Mouse (Mus musculus): ENCODE results near the gene Ust. TPM values are rescaled to one million over a fixed set of nuclear protein-coding genes. Genes with fewer than 3 reads are reported as not detected.

Gene Ust
- polyA plus RNA-seq, 1 experiment from 2014 or later = 10.8 TPM

DNA sequence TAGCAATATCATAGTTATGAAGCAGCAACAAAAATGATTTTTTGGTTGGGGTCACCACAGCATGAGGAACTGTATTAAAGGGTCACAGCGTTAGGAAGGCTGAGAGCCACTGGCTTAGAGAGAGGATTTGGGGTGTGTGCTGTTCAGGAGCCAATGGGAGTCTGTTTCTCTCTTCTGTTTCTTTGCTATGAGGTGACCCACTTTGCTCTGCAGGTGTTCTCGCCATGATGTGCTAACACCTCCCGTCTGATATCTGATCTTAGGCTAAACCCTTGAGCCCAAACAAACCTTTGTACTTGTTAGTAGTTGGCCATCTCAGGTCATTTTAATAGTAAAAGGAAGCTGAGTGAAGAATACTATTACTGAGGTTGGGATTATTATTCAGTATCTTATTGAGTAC lies 292.0 kb downstream of the Ust start:
- Histone ChIP-seq H3K36me3 (ENCODE audit: control insufficient read depth, insufficient read depth, low read length) (no peaks in the 10 kb centered on the region), H3K4me1 (ENCODE audit: control insufficient read depth, insufficient read depth, low read length) (peaks cover 5% of the 10 kb centered on the region; the same call in 1 of the 2 replicates), H3K4me3 (ENCODE audit: low read depth, low read length) (no peak overlapping the region), H3K9ac (ENCODE audit: low read depth, low read length) (no peak overlapping the region), H3K9me3 (ENCODE audit: control insufficient read depth, low read length) (no peaks in the 10 kb centered on the region), H3K27me3 (replicated peaks; ENCODE audit: control insufficient read depth, insufficient read depth, low read length) (no peaks in the 10 kb centered on the region), H3K4me2 (ENCODE audit: low read depth, low read length) (no peak overlapping the region), H3K27ac (replicated peaks; ENCODE audit: low read depth, low read length) (no peak overlapping the region)
- ATAC-seq (ENCODE audit: low read depth) (no peak), DNase-seq (ENCODE audit: low spot score) (no peak)
- 67% methylated on average over 3 of the region's 3 CpGs for WGBS

GRCm38 (mm10) chr10:8224641-8225040 lies 294.0 kb downstream of the Ust start:
- DNase-seq (ENCODE audit: low spot score) (no peak), ATAC-seq (ENCODE audit: low read depth) (no peak)
- no peak overlapping the region for H3K4me3 ChIP-seq (ENCODE audit: low read depth, low read length)
- no peaks in the 10 kb centered on the region for H3K27me3 ChIP-seq (replicated peaks; ENCODE audit: control insufficient read depth, insufficient read depth, low read length)
- no peaks in the 10 kb centered on the region for H3K36me3 ChIP-seq (ENCODE audit: control insufficient read depth, insufficient read depth, low read length)
- no peak overlapping the region for H3K27ac ChIP-seq (replicated peaks; ENCODE audit: low read depth, low read length)
- no peak overlapping the region for H3K4me2 ChIP-seq (ENCODE audit: low read depth, low read length)
- peaks cover 5% of the 10 kb centered on the region; the same call in 1 of the 2 replicates for H3K4me1 ChIP-seq (ENCODE audit: control insufficient read depth, insufficient read depth, low read length)
- no peaks in the 10 kb centered on the region for H3K9me3 ChIP-seq (ENCODE audit: control insufficient read depth, low read length)
- 85% methylated on average over 2 of the region's 2 CpGs for WGBS
- H3K9ac ChIP-seq (ENCODE audit: low read depth, low read length) = no peak overlapping the region

DNA sequence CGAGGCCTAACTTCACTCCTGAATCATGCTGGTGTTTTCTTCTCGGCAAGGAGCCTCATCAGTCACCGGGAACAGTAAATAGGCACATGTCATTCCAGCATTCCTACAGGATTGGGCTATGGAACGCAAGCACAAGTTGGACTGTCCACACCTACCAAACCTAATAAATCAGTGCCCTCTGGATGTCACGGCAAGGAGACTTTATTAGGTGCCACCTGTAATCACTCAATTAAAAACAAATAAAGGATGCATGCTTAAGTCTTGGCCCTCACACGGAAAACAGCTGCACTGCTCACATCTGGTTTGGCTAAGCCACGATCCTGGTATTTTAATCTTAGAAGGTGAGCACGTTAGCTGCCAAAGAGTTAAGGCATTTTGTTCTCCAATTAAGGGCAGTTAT lies 294.6 kb downstream of the Ust start:
- Histone ChIP-seq H3K27me3 (replicated peaks; ENCODE audit: control insufficient read depth, insufficient read depth, low read length) (no peaks in the 10 kb centered on the region), H3K36me3 (ENCODE audit: control insufficient read depth, insufficient read depth, low read length) (no peaks in the 10 kb centered on the region), H3K4me2 (ENCODE audit: low read depth, low read length) (no peak overlapping the region), H3K9me3 (ENCODE audit: control insufficient read depth, low read length) (no peaks in the 10 kb centered on the region), H3K4me1 (ENCODE audit: control insufficient read depth, insufficient read depth, low read length) (0 out of 2 replicates have a peak, but pooled peaks cover 5% of the 10 kb centered on the region), H3K9ac (ENCODE audit: low read depth, low read length) (no peak overlapping the region), H3K27ac (replicated peaks; ENCODE audit: low read depth, low read length) (no peak overlapping the region), H3K4me3 (ENCODE audit: low read depth, low read length) (no peak overlapping the region)
- DNase-seq (ENCODE audit: low spot score) (no peak), ATAC-seq (ENCODE audit: low read depth) (no peak)
- 60% methylated on average over 8 of the region's 8 CpGs for WGBS

DNA sequence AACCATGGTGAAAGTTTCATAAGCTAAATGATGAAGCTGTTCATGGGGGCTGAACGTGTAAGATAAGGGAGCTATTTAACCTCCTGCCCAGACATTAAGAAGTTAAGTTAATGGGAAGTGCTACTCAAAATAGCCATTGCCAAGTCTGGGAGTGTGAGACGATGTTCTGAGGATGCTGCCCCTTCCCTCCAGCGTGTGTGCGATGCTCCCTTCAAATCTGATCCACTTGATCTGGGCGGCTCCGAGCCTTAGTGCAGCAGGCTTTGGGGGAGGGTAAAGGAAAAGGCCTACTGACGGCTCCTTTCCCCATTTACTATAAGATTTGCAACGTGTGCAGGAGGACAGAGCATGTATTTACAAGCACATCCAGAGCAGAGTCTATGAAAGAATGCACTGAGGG lies 301.7 kb downstream of the Ust start:
- no peak overlapping the region for H3K27ac ChIP-seq (replicated peaks; ENCODE audit: low read depth, low read length)
- H3K27me3 ChIP-seq (replicated peaks; ENCODE audit: control insufficient read depth, insufficient read depth, low read length) = no peaks in the 10 kb centered on the region
- no peak overlapping the region for H3K4me3 ChIP-seq (ENCODE audit: low read depth, low read length)
- H3K9me3 ChIP-seq (ENCODE audit: control insufficient read depth, low read length) = no peaks in the 10 kb centered on the region
- H3K4me1 ChIP-seq (ENCODE audit: control insufficient read depth, insufficient read depth, low read length) = peaks cover 21% of the 10 kb centered on the region
- H3K9ac ChIP-seq (ENCODE audit: low read depth, low read length) = no peak overlapping the region
- DNase-seq (ENCODE audit: low spot score) (no peak), ATAC-seq (ENCODE audit: low read depth) (no peak)
- H3K36me3 ChIP-seq (ENCODE audit: control insufficient read depth, insufficient read depth, low read length) = no peaks in the 10 kb centered on the region
- WGBS = 21% methylated on average over 8 of the region's 8 CpGs
- H3K4me2 ChIP-seq (ENCODE audit: low read depth, low read length) = no peak overlapping the region

DNA sequence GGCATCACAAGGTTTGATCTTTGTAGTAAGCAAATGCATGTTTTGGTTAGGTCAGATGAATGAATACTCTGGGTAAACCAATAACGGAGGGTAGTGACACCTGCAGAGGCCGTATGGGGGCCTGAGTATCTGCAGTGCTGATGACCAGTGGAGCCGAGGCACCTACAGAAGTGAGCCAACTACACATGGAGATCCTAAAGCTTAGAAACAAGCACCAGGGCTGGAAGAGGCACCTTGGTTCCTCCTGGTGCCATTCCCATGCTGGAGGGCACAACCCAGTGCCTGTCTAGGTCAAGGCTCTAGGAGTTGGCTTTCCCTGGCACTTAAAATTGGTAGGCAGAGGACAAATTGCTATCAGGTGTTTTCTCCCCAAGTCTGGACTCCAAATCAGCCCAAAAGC lies 303.4 kb downstream of the Ust start:
- DNase-seq (ENCODE audit: low spot score) (no peak), ATAC-seq (ENCODE audit: low read depth) (no peak)
- Histone ChIP-seq H3K4me2 (ENCODE audit: low read depth, low read length) (no peak overlapping the region), H3K4me3 (ENCODE audit: low read depth, low read length) (no peak overlapping the region), H3K27ac (replicated peaks; ENCODE audit: low read depth, low read length) (no peak overlapping the region), H3K9me3 (ENCODE audit: control insufficient read depth, low read length) (no peaks in the 10 kb centered on the region), H3K36me3 (ENCODE audit: control insufficient read depth, insufficient read depth, low read length) (no peaks in the 10 kb centered on the region), H3K9ac (ENCODE audit: low read depth, low read length) (no peak overlapping the region), H3K27me3 (replicated peaks; ENCODE audit: control insufficient read depth, insufficient read depth, low read length) (no peaks in the 10 kb centered on the region), H3K4me1 (ENCODE audit: control insufficient read depth, insufficient read depth, low read length) (peaks cover 26% of the 10 kb centered on the region)
- 91% methylated on average over 3 of the region's 3 CpGs for WGBS

DNA sequence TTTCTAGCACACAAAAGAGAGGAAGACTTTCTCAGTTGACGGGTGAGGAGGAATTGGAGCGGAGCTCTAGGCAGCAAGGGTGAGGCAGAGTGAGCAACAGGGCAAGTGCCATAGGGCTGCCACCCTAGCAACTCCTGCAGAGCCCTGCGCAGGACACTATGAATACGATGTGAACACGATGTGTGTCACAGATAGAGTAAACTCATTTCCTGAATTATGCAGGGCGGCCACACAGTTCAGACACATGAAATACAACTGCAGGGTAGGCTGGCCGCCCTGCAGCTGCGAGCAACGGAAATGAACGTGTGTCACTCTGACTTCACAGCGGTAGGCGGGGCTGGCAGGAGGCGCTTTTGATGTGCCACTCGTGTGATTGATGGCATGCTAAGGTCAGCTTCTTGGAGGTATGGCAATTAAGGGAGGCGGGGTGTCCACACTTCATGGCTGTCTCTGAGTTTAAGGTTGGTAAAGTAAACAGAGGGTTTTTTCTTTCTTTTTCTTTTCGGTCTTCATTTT lies 304.7 kb downstream of the Ust start:
- peak overlapping the region; percentile 53; the same call in 1 of the 2 replicates for H3K27ac ChIP-seq (replicated peaks; ENCODE audit: low read depth, low read length)
- WGBS = 36% methylated on average over 16 of the region's 16 CpGs
- H3K9me3 ChIP-seq (ENCODE audit: control insufficient read depth, low read length) = no peaks in the 10 kb centered on the region
- H3K27me3 ChIP-seq (replicated peaks; ENCODE audit: control insufficient read depth, insufficient read depth, low read length) = no peaks in the 10 kb centered on the region
- peaks cover 29% of the 10 kb centered on the region for H3K4me1 ChIP-seq (ENCODE audit: control insufficient read depth, insufficient read depth, low read length)
- peak overlapping the region; percentile 1; the same call in 1 of the 2 replicates for H3K4me2 ChIP-seq (ENCODE audit: low read depth, low read length)
- no peak overlapping the region for H3K9ac ChIP-seq (ENCODE audit: low read depth, low read length)
- DNase-seq (ENCODE audit: low spot score) (no peak), ATAC-seq (ENCODE audit: low read depth) (peak; percentile 24; the same call in 1 of the 2 replicates)
- no peak overlapping the region for H3K4me3 ChIP-seq (ENCODE audit: low read depth, low read length)
- no peaks in the 10 kb centered on the region for H3K36me3 ChIP-seq (ENCODE audit: control insufficient read depth, insufficient read depth, low read length)

GRCm38 (mm10) chr10:8213266-8213905 lies 305.2 kb downstream of the Ust start:
- 24% methylated on average over 10 of the region's 10 CpGs for WGBS
- H3K9me3 ChIP-seq (ENCODE audit: control insufficient read depth, low read length) = no peaks in the 10 kb centered on the region
- no peak for DNase-seq (ENCODE audit: low spot score)
- no peak overlapping the region; the same call in 1 of the 2 replicates for H3K4me2 ChIP-seq (ENCODE audit: low read depth, low read length)
- H3K36me3 ChIP-seq (ENCODE audit: control insufficient read depth, insufficient read depth, low read length) = no peaks in the 10 kb centered on the region
- H3K4me3 ChIP-seq (ENCODE audit: low read depth, low read length) = no peak overlapping the region
- ATAC-seq (ENCODE audit: low read depth) = peak; percentile 51; the same call in 1 of the 2 replicates
- peaks cover 29% of the 10 kb centered on the region for H3K4me1 ChIP-seq (ENCODE audit: control insufficient read depth, insufficient read depth, low read length)
- no peaks in the 10 kb centered on the region for H3K27me3 ChIP-seq (replicated peaks; ENCODE audit: control insufficient read depth, insufficient read depth, low read length)
- H3K9ac ChIP-seq (ENCODE audit: low read depth, low read length) = no peak overlapping the region
- H3K27ac ChIP-seq (replicated peaks; ENCODE audit: low read depth, low read length) = peak overlapping the region; percentile 53; the same call in 1 of the 2 replicates

- 70% methylated on average over 11 of the region's 11 CpGs for WGBS
- H3K4me2 ChIP-seq (ENCODE audit: low read depth, low read length) = no peak overlapping the region
- ATAC-seq (ENCODE audit: low read depth) = no peak
- H3K9me3 ChIP-seq (ENCODE audit: control insufficient read depth, low read length) = no peaks in the 10 kb centered on the region
- no peak overlapping the region for H3K4me3 ChIP-seq (ENCODE audit: low read depth, low read length)
- no peak for DNase-seq (ENCODE audit: low spot score)
- H3K27me3 ChIP-seq (replicated peaks; ENCODE audit: control insufficient read depth, insufficient read depth, low read length) = no peaks in the 10 kb centered on the region
- H3K9ac ChIP-seq (ENCODE audit: low read depth, low read length) = no peak overlapping the region
- peaks cover 29% of the 10 kb centered on the region for H3K4me1 ChIP-seq (ENCODE audit: control insufficient read depth, insufficient read depth, low read length)
- H3K36me3 ChIP-seq (ENCODE audit: control insufficient read depth, insufficient read depth, low read length) = no peaks in the 10 kb centered on the region
- no peak overlapping the region for H3K27ac ChIP-seq (replicated peaks; ENCODE audit: low read depth, low read length)
Observed at GRCm38 (mm10) chr10:8212611-8213226, 305.9 kb downstream of the Ust start.
